Mouse (Mus musculus): ENCODE data around the gene Ptpn1. TPM values are rescaled to one million over a fixed set of nuclear protein-coding genes. Genes with fewer than 3 reads are reported as not detected.

Gene Ptpn1
- polyA plus RNA-seq, 1 experiment, result 64.6 TPM

DNA sequence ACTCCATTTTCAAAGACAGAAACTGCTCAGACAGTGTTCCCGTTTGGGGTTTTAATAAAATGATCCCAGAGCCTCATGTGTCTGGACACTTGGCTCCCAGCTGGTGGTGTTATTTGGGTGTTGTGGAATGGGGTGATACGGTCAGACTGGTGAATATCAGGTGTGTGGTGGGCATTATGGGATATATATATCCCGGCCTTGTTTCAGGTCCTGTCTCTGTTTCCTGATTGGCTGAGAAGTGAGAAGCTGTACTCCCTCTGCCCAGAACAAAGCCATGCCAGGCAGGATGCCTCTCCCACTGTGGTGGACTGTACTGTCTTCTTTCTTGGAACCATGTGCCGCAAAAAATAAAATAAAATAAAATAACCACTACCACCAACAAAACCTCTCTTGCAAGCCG, 7.8 kb upstream of the Ptpn1 start:
- Histone ChIP-seq H3K27me3 (ENCODE audit: control insufficient read depth, insufficient read depth, insufficient read length) (no peaks in the 10 kb centered on the region), H3K36me3 (ENCODE audit: control insufficient read depth, insufficient read depth) (no peaks in the 10 kb centered on the region), H3K79me2 (ENCODE audit: control insufficient read depth, insufficient read depth) (no peaks in the 10 kb centered on the region), H3K79me3 (ENCODE audit: low read depth) (no peaks in the 10 kb centered on the region), H3ac (ENCODE audit: control insufficient read depth, insufficient read length, low read depth) (no peak overlapping the region), H3K4me3 (ENCODE audit: insufficient read depth, poor library complexity, severe bottlenecking) (no peak overlapping the region)
- TF ChIP-seq MYOG (IDR thresholded peaks at IDR 0.05; ENCODE audit: control insufficient read depth, extremely low read depth, insufficient read length) (no peak), CTCF (IDR thresholded peaks at IDR 0.05; ENCODE audit: control insufficient read depth, insufficient read depth, insufficient read length) (no peak), USF1 (IDR thresholded peaks at IDR 0.05; ENCODE audit: low read depth) (no peak), CEBPB (IDR thresholded peaks at IDR 0.05; ENCODE audit: low read depth) (no peak), FOSL1 (IDR thresholded peaks at IDR 0.05; ENCODE audit: insufficient read depth, low read length, poor library complexity, severe bottlenecking) (no peak), MAX (IDR thresholded peaks at IDR 0.05) (no peak), MYOD1 (IDR thresholded peaks at IDR 0.05; ENCODE audit: control insufficient read depth, insufficient read length, low read depth) (no peak)

DNA sequence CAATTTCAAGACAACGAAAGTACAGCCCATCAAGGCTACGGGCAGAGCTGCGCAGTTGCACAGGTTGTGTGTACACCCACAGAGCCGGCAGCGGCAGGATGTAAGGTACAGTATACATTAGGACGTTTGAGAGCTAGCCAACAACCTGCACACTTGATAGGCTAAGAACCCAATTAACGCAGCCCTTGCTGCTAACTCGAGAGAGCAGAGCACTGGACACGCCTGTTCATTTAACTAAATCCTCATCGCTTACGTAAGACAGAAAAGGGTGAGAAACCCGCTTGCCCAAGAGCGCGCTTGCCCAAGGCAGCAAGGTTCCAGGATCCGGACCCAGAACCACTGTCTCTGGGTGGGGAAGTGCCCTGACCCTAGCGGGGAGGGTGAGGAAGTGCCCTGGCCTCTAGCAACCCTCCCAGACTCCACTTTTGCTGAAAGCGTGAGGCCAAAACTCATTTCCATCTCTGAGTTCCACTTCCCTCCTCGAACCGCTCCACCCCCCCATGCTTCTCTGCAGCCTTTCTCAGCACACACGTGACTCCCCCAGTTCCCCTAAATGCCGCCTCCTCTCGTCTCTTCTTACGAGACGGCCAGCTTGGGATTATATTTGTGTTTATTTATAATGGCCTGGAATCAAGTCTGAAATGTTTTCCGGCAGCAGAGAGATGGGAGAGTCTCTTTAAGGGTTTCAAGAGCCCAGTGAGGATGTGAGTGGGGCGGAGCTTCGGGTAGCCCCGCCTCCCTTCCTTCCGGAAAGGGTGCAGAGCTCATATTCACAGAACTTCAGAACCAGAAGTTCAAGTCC, 6.9 kb upstream of the Ptpn1 start:
- no peaks in the 10 kb centered on the region for H3K27me3 ChIP-seq (ENCODE audit: control insufficient read depth, insufficient read depth, insufficient read length)
- no peaks in the 10 kb centered on the region for H3K79me3 ChIP-seq (ENCODE audit: low read depth)
- TF ChIP-seq USF1 (IDR thresholded peaks at IDR 0.05; ENCODE audit: low read depth) (peak; percentile 79), CEBPB (IDR thresholded peaks at IDR 0.05; ENCODE audit: low read depth) (no peak)
- peak overlapping the region; percentile 8 for H3ac ChIP-seq (ENCODE audit: control insufficient read depth, insufficient read length, low read depth)
- no peak overlapping the region for H3K4me3 ChIP-seq (ENCODE audit: insufficient read depth, poor library complexity, severe bottlenecking)
- no peaks in the 10 kb centered on the region for H3K36me3 ChIP-seq (ENCODE audit: control insufficient read depth, insufficient read depth)
- H3K79me2 ChIP-seq (ENCODE audit: control insufficient read depth, insufficient read depth), result no peaks in the 10 kb centered on the region

DNA sequence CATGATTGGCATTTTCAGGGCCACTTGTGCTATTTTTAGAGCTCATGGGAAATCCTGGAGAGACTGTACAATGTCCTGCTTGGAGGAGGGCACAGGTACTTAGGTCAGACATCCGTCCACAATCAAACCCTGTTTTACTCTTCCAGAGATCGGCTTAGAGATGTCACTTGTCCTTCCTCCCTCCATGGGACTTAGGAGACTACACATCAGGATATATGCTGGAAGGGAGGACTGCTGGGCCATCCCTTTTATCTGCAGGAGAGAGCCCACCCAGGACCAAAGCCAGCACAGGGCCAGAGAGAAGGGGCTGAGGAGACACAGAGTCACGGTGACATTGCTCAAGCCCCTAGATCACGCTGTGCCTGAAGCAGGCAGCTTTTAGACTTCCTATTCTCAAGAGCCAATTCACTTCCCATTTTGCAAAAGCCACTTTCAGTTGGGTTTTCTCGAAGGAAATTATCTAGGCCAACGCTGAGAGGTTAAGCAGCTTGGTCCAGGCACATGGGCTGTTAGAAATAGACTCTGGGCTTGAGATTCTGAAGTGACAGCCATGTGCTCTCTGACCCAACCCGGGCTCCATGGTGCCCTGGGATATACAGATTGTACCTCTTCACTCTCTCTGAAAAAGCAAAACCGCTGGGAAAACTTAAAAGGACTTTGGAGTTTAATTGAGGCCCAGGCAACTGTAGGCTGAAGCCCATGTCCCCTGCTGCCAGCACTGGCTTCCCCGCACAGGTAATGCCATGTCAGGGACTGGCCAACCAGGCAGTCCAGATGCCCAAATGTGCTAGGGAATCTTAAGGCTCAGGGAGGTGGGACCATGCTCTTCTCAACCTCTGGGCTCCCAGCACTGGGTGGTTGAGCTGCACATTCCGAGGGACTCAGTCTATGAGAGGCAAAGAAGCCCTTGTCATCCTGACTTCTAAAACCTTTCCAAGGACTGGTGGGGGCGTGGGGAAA, 5.7 kb upstream of the Ptpn1 start:
- Histone ChIP-seq H3K79me3 (ENCODE audit: low read depth) (no peaks in the 10 kb centered on the region), H3K79me2 (ENCODE audit: control insufficient read depth, insufficient read depth) (no peaks in the 10 kb centered on the region), H3K27me3 (ENCODE audit: control insufficient read depth, insufficient read depth, insufficient read length) (no peaks in the 10 kb centered on the region), H3K36me3 (ENCODE audit: control insufficient read depth, insufficient read depth) (no peaks in the 10 kb centered on the region), H3ac (ENCODE audit: control insufficient read depth, insufficient read length, low read depth) (no peak overlapping the region), H3K4me3 (ENCODE audit: insufficient read depth, poor library complexity, severe bottlenecking) (no peak overlapping the region)
- no peak for TF ChIP-seq FOSL1 (IDR thresholded peaks at IDR 0.05; ENCODE audit: insufficient read depth, low read length, poor library complexity, severe bottlenecking)
- no peak for TF ChIP-seq MYOD1 (IDR thresholded peaks at IDR 0.05; ENCODE audit: control insufficient read depth, insufficient read length, low read depth)
- no peak for TF ChIP-seq USF1 (IDR thresholded peaks at IDR 0.05; ENCODE audit: low read depth)
- no peak for TF ChIP-seq MYOG (IDR thresholded peaks at IDR 0.05; ENCODE audit: control insufficient read depth, extremely low read depth, insufficient read length)
- TF ChIP-seq CTCF (IDR thresholded peaks at IDR 0.05; ENCODE audit: control insufficient read depth, insufficient read depth, insufficient read length), result no peak
- no peak for TF ChIP-seq MAX (IDR thresholded peaks at IDR 0.05)
- TF ChIP-seq CEBPB (IDR thresholded peaks at IDR 0.05; ENCODE audit: low read depth), result no peak

DNA sequence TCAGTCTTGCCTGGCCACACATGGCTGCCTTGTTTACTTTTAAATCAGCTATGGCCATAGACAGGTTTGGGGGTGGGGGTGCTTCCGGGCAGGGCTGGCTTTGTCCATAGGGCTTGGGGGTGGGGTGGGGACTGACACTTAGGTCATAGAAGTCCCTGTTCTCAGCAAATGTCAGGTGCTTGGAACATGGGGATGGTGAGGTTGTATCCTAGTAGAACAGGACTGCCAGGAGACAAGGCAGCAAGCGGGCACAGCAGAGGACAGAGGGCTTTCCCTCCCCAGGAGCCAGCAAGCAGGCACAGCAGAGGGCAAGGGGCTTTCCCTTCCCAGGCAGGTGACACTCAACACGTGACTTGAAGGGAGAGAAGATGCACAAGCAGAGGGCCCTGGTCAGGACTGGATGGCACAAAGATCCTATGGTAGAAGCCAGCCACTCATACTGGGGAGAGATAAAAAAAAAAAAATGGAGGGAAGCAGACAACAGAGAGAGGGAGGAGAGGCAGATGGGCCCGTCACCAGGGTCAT, 3.8 kb upstream of the Ptpn1 start:
- Histone ChIP-seq H3K4me3 (ENCODE audit: insufficient read depth, poor library complexity, severe bottlenecking) (no peak overlapping the region), H3K79me3 (ENCODE audit: low read depth) (peaks cover 8% of the 10 kb centered on the region), H3K36me3 (ENCODE audit: control insufficient read depth, insufficient read depth) (no peaks in the 10 kb centered on the region), H3ac (ENCODE audit: control insufficient read depth, insufficient read length, low read depth) (no peak overlapping the region), H3K27me3 (ENCODE audit: control insufficient read depth, insufficient read depth, insufficient read length) (no peaks in the 10 kb centered on the region), H3K79me2 (ENCODE audit: control insufficient read depth, insufficient read depth) (peaks cover 8% of the 10 kb centered on the region)
- no peak for TF ChIP-seq USF1 (IDR thresholded peaks at IDR 0.05; ENCODE audit: low read depth)
- no peak for TF ChIP-seq FOSL1 (IDR thresholded peaks at IDR 0.05; ENCODE audit: insufficient read depth, low read length, poor library complexity, severe bottlenecking)
- TF ChIP-seq CTCF (IDR thresholded peaks at IDR 0.05; ENCODE audit: control insufficient read depth, insufficient read depth, insufficient read length), result no peak
- TF ChIP-seq CEBPB (IDR thresholded peaks at IDR 0.05; ENCODE audit: low read depth), result no peak
- no peak for TF ChIP-seq MAX (IDR thresholded peaks at IDR 0.05)
- TF ChIP-seq MYOG (IDR thresholded peaks at IDR 0.05; ENCODE audit: control insufficient read depth, extremely low read depth, insufficient read length), result no peak
- TF ChIP-seq MYOD1 (IDR thresholded peaks at IDR 0.05; ENCODE audit: control insufficient read depth, insufficient read length, low read depth), result no peak

DNA sequence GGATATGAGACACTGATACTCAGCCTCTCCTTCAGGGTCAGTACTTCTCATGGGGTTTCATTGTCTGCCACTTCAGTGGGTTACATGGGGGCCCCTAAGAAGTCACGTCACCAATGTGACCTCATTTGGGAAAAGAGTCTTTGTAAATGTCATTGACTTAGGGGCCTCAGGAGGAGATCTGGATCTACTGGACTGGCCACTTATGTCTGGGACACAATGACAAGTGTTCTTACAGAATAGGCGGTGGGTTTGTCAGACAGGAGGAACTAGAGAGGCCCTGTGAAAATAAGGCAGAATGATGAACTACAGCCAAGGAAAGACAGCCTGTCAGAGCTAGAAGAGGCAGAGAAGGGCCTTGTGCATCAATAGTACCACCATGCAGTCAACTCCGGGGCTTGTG, 2.9 kb upstream of the Ptpn1 start:
- no peak for TF ChIP-seq CEBPB (IDR thresholded peaks at IDR 0.05; ENCODE audit: low read depth)
- no peak for TF ChIP-seq USF1 (IDR thresholded peaks at IDR 0.05; ENCODE audit: low read depth)
- no peak for TF ChIP-seq FOSL1 (IDR thresholded peaks at IDR 0.05; ENCODE audit: insufficient read depth, low read length, poor library complexity, severe bottlenecking)
- TF ChIP-seq MYOD1 (IDR thresholded peaks at IDR 0.05; ENCODE audit: control insufficient read depth, insufficient read length, low read depth), result no peak
- TF ChIP-seq MYOG (IDR thresholded peaks at IDR 0.05; ENCODE audit: control insufficient read depth, extremely low read depth, insufficient read length), result no peak
- no peak for TF ChIP-seq MAX (IDR thresholded peaks at IDR 0.05)
- no peak for TF ChIP-seq CTCF (IDR thresholded peaks at IDR 0.05; ENCODE audit: control insufficient read depth, insufficient read depth, insufficient read length)
- H3K27me3 ChIP-seq (ENCODE audit: control insufficient read depth, insufficient read depth, insufficient read length), result no peaks in the 10 kb centered on the region
- H3K36me3 ChIP-seq (ENCODE audit: control insufficient read depth, insufficient read depth), result no peaks in the 10 kb centered on the region
- H3K79me2 ChIP-seq (ENCODE audit: control insufficient read depth, insufficient read depth), result peaks cover 17% of the 10 kb centered on the region
- H3K4me3 ChIP-seq (ENCODE audit: insufficient read depth, poor library complexity, severe bottlenecking), result no peak overlapping the region
- peaks cover 17% of the 10 kb centered on the region for H3K79me3 ChIP-seq (ENCODE audit: low read depth)
- no peak overlapping the region for H3ac ChIP-seq (ENCODE audit: control insufficient read depth, insufficient read length, low read depth)
